Mouse (Mus musculus) heart, adult 2 months (tissue): Measurements from ENCODE around the gene Elmo1.

Source experiments
- CTCF ChIP-seq: fragments of 200-600 bp; IDR thresholded peaks from 2 replicates; pipeline ENCODE4 v1.8.1; 2022; ENCODE audit warnings: antibody characterized with exemption, mild to moderate bottlenecking, moderate library complexity
- EP300 ChIP-seq: fragments of 200-500 bp; IDR thresholded peaks from 2 replicates; pipeline ENCODE4 v1.6.1; 2011; ENCODE audit warnings: low read depth, low read length, control low read depth; ENCODE audit not compliant: insufficient read depth
- POLR2A ChIP-seq: fragments of 200-500 bp; IDR thresholded peaks from 2 replicates; pipeline ENCODE4 v1.6.1; 2011; ENCODE audit warnings: mild to moderate bottlenecking, low read depth, low read length, control low read depth; ENCODE audit not compliant: insufficient read depth

- TF ChIP-seq CTCF (no peak), POLR2A (no peak), EP300 (no peak)
These were observed 525.4 kb downstream of the Elmo1 start for GRCm38 (mm10) chr13:20615596-20616469.
